Mouse (Mus musculus): Measurements from ENCODE around the gene Glis3. TPM values are rescaled to one million over a fixed set of nuclear protein-coding genes. Genes with fewer than 3 reads are reported as not detected.

Glis3 gene
- 1.4 and 1.5 TPM in 2 replicates for polyA plus RNA-seq (2012; rRNA removed)

GRCm38 (mm10) chr19:28679776-28680391, at the start of gene Glis3:
Gene Glis3 (minus strand): TSS chr19:28680077.
- Histone ChIP-seq H3K27me3 (ENCODE audit: control insufficient read depth, insufficient read depth, low read length) (no peaks in the 10 kb centered on the region), H3K4me1 (ENCODE audit: control insufficient read depth, insufficient read depth, low read length) (peaks cover 25% of the 10 kb centered on the region), H3K4me3 (ENCODE audit: control insufficient read depth, low read depth, low read length) (peak within 1 kb of the TSS; percentile 71), H3K36me3 (ENCODE audit: control insufficient read depth, insufficient read depth, low read length) (no peaks in the 10 kb centered on the region), H3K27ac (ENCODE audit: control insufficient read depth, insufficient read depth, low read depth, low read length) (no peak within 1 kb of the TSS)
- no peak; the same call in 1 of the 2 replicates for TF ChIP-seq POLR2A (IDR thresholded peaks at IDR 0.05; ENCODE audit: control insufficient read depth, low read depth, low read length)
- TF ChIP-seq CTCF (IDR thresholded peaks at IDR 0.05; ENCODE audit: control insufficient read depth, insufficient read depth, insufficient replicate concordance, low read depth, low read length), result no peak

GRCm38 (mm10) chr19:28726161-28726880, 46.4 kb upstream of the Glis3 start:
- Histone ChIP-seq H3K27ac (ENCODE audit: control insufficient read depth, insufficient read depth, low read depth, low read length) (no peak overlapping the region), H3K4me1 (ENCODE audit: control insufficient read depth, insufficient read depth, low read length) (no peaks in the 10 kb centered on the region; the same call in 1 of the 2 replicates), H3K27me3 (ENCODE audit: control insufficient read depth, insufficient read depth, low read length) (no peaks in the 10 kb centered on the region), H3K36me3 (ENCODE audit: control insufficient read depth, insufficient read depth, low read length) (no peaks in the 10 kb centered on the region), H3K4me3 (ENCODE audit: control insufficient read depth, low read depth, low read length) (no peak overlapping the region)
- TF ChIP-seq CTCF (IDR thresholded peaks at IDR 0.05; ENCODE audit: control insufficient read depth, insufficient read depth, insufficient replicate concordance, low read depth, low read length) (no peak; the same call in 1 of the 2 replicates), POLR2A (IDR thresholded peaks at IDR 0.05; ENCODE audit: control insufficient read depth, low read depth, low read length) (no peak)

GRCm38 (mm10) chr19:28724641-28725040, 44.8 kb upstream of the Glis3 start:
- H3K4me1 ChIP-seq (ENCODE audit: control insufficient read depth, insufficient read depth, low read length), result no peaks in the 10 kb centered on the region; the same call in 1 of the 2 replicates
- no peaks in the 10 kb centered on the region for H3K27me3 ChIP-seq (ENCODE audit: control insufficient read depth, insufficient read depth, low read length)
- H3K4me3 ChIP-seq (ENCODE audit: control insufficient read depth, low read depth, low read length), result no peak overlapping the region
- H3K36me3 ChIP-seq (ENCODE audit: control insufficient read depth, insufficient read depth, low read length), result no peaks in the 10 kb centered on the region
- no peak for TF ChIP-seq CTCF (IDR thresholded peaks at IDR 0.05; ENCODE audit: control insufficient read depth, insufficient read depth, insufficient replicate concordance, low read depth, low read length)
- TF ChIP-seq POLR2A (IDR thresholded peaks at IDR 0.05; ENCODE audit: control insufficient read depth, low read depth, low read length), result no peak
- no peak overlapping the region for H3K27ac ChIP-seq (ENCODE audit: control insufficient read depth, insufficient read depth, low read depth, low read length)

GRCm38 (mm10) chr19:28722626-28723025, 42.7 kb upstream of the Glis3 start:
- Histone ChIP-seq H3K4me3 (ENCODE audit: control insufficient read depth, low read depth, low read length) (peak overlapping the region; percentile 3; the same call in 1 of the 2 replicates), H3K27me3 (ENCODE audit: control insufficient read depth, insufficient read depth, low read length) (no peaks in the 10 kb centered on the region), H3K4me1 (ENCODE audit: control insufficient read depth, insufficient read depth, low read length) (no peaks in the 10 kb centered on the region; the same call in 1 of the 2 replicates), H3K27ac (ENCODE audit: control insufficient read depth, insufficient read depth, low read depth, low read length) (no peak overlapping the region), H3K36me3 (ENCODE audit: control insufficient read depth, insufficient read depth, low read length) (no peaks in the 10 kb centered on the region)
- TF ChIP-seq CTCF (IDR thresholded peaks at IDR 0.05; ENCODE audit: control insufficient read depth, insufficient read depth, insufficient replicate concordance, low read depth, low read length) (no peak), POLR2A (IDR thresholded peaks at IDR 0.05; ENCODE audit: control insufficient read depth, low read depth, low read length) (no peak)

- TF ChIP-seq CTCF (IDR thresholded peaks at IDR 0.05; ENCODE audit: control insufficient read depth, insufficient read depth, insufficient replicate concordance, low read depth, low read length) (no peak), POLR2A (IDR thresholded peaks at IDR 0.05; ENCODE audit: control insufficient read depth, low read depth, low read length) (no peak)
- H3K27ac ChIP-seq (ENCODE audit: control insufficient read depth, insufficient read depth, low read depth, low read length), result no peak overlapping the region
- H3K36me3 ChIP-seq (ENCODE audit: control insufficient read depth, insufficient read depth, low read length), result no peaks in the 10 kb centered on the region
- H3K4me3 ChIP-seq (ENCODE audit: control insufficient read depth, low read depth, low read length), result peak overlapping the region; percentile 18
- no peaks in the 10 kb centered on the region for H3K27me3 ChIP-seq (ENCODE audit: control insufficient read depth, insufficient read depth, low read length)
- no peaks in the 10 kb centered on the region; the same call in 1 of the 2 replicates for H3K4me1 ChIP-seq (ENCODE audit: control insufficient read depth, insufficient read depth, low read length)
These were observed 42.0 kb upstream of the Glis3 start for GRCm38 (mm10) chr19:28721834-28722233.

DNA sequence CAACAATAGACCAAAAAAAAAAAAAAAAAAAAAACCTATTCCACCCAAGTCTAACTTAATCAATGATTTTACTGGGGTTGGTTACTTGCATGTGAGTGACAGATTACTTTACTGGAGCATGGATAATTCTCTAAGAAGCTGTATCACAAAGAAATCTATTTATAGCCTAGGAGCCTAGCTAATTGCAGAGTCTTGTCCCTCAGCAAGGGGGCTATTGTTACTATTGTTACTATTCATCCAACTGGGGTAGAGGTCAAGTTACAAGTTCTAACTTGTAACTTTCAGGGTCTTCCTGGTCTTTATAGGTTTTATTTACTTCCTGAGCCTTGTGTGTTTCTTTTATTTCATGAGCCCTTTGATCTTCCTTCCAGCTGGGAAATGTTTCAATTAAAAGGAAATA, 40.1 kb upstream of the Glis3 start:
- Histone ChIP-seq H3K4me3 (ENCODE audit: control insufficient read depth, low read depth, low read length) (no peak overlapping the region), H3K36me3 (ENCODE audit: control insufficient read depth, insufficient read depth, low read length) (no peaks in the 10 kb centered on the region), H3K4me1 (ENCODE audit: control insufficient read depth, insufficient read depth, low read length) (no peaks in the 10 kb centered on the region; the same call in 1 of the 2 replicates), H3K27me3 (ENCODE audit: control insufficient read depth, insufficient read depth, low read length) (no peaks in the 10 kb centered on the region), H3K27ac (ENCODE audit: control insufficient read depth, insufficient read depth, low read depth, low read length) (no peak overlapping the region)
- TF ChIP-seq POLR2A (IDR thresholded peaks at IDR 0.05; ENCODE audit: control insufficient read depth, low read depth, low read length), result no peak
- no peak for TF ChIP-seq CTCF (IDR thresholded peaks at IDR 0.05; ENCODE audit: control insufficient read depth, insufficient read depth, insufficient replicate concordance, low read depth, low read length)

DNA sequence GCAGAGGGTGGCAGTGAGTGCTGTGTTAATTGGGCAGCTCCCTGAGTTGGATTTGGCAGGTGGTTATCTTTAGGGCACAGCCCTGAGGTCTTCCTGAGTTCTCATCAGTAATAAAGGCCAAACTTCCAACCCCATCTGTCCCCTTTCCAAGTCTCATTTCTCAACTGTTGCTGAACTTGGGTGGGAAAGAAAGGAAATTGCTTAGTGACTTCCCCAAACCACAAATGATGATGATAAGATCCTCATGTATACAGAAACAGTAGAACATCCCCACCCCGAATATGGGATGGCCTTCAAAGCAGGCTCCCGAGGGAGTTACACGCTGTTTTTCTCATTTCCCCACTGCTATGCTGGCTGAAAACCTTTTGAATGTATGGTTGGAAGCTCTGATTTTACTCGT, 34.8 kb upstream of the Glis3 start:
- Histone ChIP-seq H3K4me1 (ENCODE audit: control insufficient read depth, insufficient read depth, low read length) (no peaks in the 10 kb centered on the region), H3K27me3 (ENCODE audit: control insufficient read depth, insufficient read depth, low read length) (no peaks in the 10 kb centered on the region), H3K4me3 (ENCODE audit: control insufficient read depth, low read depth, low read length) (no peak overlapping the region), H3K36me3 (ENCODE audit: control insufficient read depth, insufficient read depth, low read length) (no peaks in the 10 kb centered on the region), H3K27ac (ENCODE audit: control insufficient read depth, insufficient read depth, low read depth, low read length) (no peak overlapping the region)
- TF ChIP-seq CTCF (IDR thresholded peaks at IDR 0.05; ENCODE audit: control insufficient read depth, insufficient read depth, insufficient replicate concordance, low read depth, low read length) (no peak), POLR2A (IDR thresholded peaks at IDR 0.05; ENCODE audit: control insufficient read depth, low read depth, low read length) (no peak)
